Mouse (Mus musculus) limb, embryonic 12.5 days (tissue): ENCODE results near the gene Lrrfip2. TPM values are rescaled to one million over a fixed set of nuclear protein-coding genes. Genes with fewer than 3 reads are reported as not detected.

Experiments used
- ATAC-seq: fragments of 200-750 bp; cut with Nextera tagmentation; 2 replicates; pipeline ENCODE4 v1.8.0; 2017; ENCODE audit warnings: low read depth, moderate TSS enrichment; ENCODE audit not compliant: insufficient number of reproducible peaks, insufficient read depth, low FRiP score, low TSS enrichment
- H3K27ac ChIP-seq: fragments of 300-500 bp; sonication (generic); 2 replicates; pipeline ENCODE4 v1.5.1; 2016; ENCODE audit warnings: mild to moderate bottlenecking, moderate library complexity
- H3K27me3 ChIP-seq: fragments of 300-500 bp; sonication (generic); 2 replicates; pipeline ENCODE4 v1.6.1; 2016; ENCODE audit warnings: mild to moderate bottlenecking, moderate library complexity
- H3K36me3 ChIP-seq: fragments of 300-500 bp; sonication (generic); 2 replicates; pipeline ENCODE4 v1.6.1; 2016; ENCODE audit warnings: mild to moderate bottlenecking, moderate library complexity
- H3K4me1 ChIP-seq: fragments of 300-500 bp; sonication (generic); replicated peaks from 2 replicates; pipeline ENCODE4 v1.6.1; 2016
- H3K4me2 ChIP-seq: fragments of 300-500 bp; sonication (generic); 2 replicates; pipeline ENCODE4 v1.6.1; 2016; ENCODE audit warnings: mild to moderate bottlenecking, moderate library complexity
- H3K4me3 ChIP-seq: fragments of 300-500 bp; sonication (generic); replicated peaks from 2 replicates; pipeline ENCODE4 v1.5.1; 2016; ENCODE audit warnings: mild to moderate bottlenecking
- H3K9ac ChIP-seq: fragments of 300-500 bp; sonication (generic); replicated peaks from 2 replicates; pipeline ENCODE4 v1.6.1; 2016; ENCODE audit warnings: mild to moderate bottlenecking, moderate library complexity
- H3K9me3 ChIP-seq: fragments of 300-500 bp; sonication (generic); 2 replicates; pipeline ENCODE4 v1.6.1; 2016; ENCODE audit warnings: mild to moderate bottlenecking, moderate library complexity
- WGBS: fragments of 180-500 bp; shearing (Covaris S2); methylation state at CpG from one replicate; pipeline ENCODE4 v1.1.7; 2016; 5-methylcytosine and 5-hydroxymethylcytosine counted together
- polyA plus RNA-seq: library from polyadenylated mRNA; unstranded; fragments of >200 nt; fragmentation: Nextera tagmentation; extraction: Ambion mirVana; gene quantifications from 2 replicates; pipeline ENCODE4 v1.2.1, GENCODE M21; 2016

Lrrfip2 gene
- polyA plus RNA-seq, 1 experiment from 2014 or later, result 45.9 TPM

DNA sequence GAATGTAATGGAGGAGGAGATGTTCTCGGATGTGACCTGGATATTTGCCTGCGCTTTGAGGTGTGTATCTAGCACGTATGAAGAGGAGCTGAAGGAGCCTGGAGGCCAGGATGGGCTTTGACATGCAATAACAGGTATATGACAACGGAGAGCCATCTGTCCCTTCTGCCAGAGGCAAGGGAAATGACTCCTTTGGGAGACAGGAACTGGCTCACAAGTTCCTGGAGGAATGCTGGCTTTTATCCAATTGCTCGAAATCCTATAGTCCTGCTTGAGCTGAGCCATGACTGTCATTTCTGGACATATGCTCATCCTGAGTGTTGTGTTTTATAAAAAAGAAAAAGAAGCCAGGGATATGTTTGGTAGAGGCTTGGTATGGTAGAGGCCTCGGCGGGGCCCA lies 28.5 kb upstream of the Lrrfip2 start:
- 36% methylated on average over 7 of the region's 7 CpGs for WGBS
- H3K36me3 ChIP-seq, result no peaks in the 10 kb centered on the region
- H3K4me2 ChIP-seq, result no peak overlapping the region
- no peaks in the 10 kb centered on the region; the same call in none of the 2 replicates for H3K27me3 ChIP-seq
- no peak overlapping the region for H3K9ac ChIP-seq
- no peak overlapping the region for H3K27ac ChIP-seq
- H3K9me3 ChIP-seq, result no peaks in the 10 kb centered on the region
- H3K4me1 ChIP-seq, result 0 out of 2 replicates have a peak, but pooled peaks cover 8% of the 10 kb centered on the region
- no peak overlapping the region for H3K4me3 ChIP-seq
- ATAC-seq, result no peak

DNA sequence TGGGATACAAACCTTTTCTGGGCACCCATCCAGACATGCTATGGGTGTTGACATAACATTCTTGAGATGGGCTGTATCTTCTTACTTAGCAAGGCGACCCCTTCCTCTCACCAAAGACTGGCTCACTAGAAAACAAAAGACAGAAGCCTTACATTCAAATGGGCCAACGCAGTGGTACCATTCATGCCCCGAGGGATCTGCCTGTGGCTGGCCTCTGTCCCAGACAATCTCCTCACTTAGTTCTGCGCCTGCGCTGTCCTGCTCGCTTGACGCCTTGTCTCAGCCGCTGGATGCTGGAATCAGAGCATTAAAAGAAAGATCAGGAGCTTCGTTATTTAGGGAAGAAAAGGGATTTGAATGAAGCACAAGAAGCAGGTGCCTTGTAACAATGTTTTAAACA lies 24.7 kb upstream of the Lrrfip2 start:
- Histone ChIP-seq H3K27ac (no peak overlapping the region), H3K36me3 (no peaks in the 10 kb centered on the region), H3K9me3 (no peaks in the 10 kb centered on the region), H3K4me3 (no peak overlapping the region), H3K4me1 (0 out of 2 replicates have a peak, but pooled peaks cover 8% of the 10 kb centered on the region), H3K27me3 (no peaks in the 10 kb centered on the region; the same call in none of the 2 replicates), H3K4me2 (no peak overlapping the region), H3K9ac (no peak overlapping the region)
- ATAC-seq, result no peak
- 74% methylated on average over 9 of the region's 9 CpGs for WGBS

- WGBS, result 28% methylated on average over 5 of the region's 5 CpGs
- ATAC-seq, result no peak
- no peak overlapping the region for H3K4me3 ChIP-seq
Observed at GRCm38 (mm10) chr9:111093094-111093493, 24.3 kb upstream of the Lrrfip2 start.

DNA sequence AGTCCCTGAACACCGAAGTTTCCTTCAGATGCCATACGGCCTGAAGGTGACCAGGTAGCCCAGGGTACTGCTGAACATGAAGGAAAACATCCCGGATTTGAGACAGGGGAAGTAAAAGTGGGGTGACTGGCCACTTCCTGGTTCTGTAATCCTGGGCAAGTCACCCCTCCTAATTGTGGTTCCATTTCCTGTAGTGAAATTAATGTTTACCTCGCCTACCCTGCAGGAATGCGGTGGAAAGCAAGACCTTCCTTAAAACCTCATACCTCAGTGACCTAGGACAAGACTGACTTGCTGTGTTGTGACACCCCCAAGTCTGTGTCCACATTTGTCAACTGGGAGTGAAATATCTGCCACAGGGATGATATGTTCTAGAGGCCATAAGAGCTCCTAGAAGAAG lies 22.8 kb upstream of the Lrrfip2 start:
- no peak overlapping the region for H3K27ac ChIP-seq
- no peaks in the 10 kb centered on the region for H3K4me1 ChIP-seq
- no peaks in the 10 kb centered on the region for H3K36me3 ChIP-seq
- no peak overlapping the region for H3K4me2 ChIP-seq
- H3K4me3 ChIP-seq, result no peak overlapping the region
- no peaks in the 10 kb centered on the region; the same call in none of the 2 replicates for H3K27me3 ChIP-seq
- no peak for ATAC-seq
- no peaks in the 10 kb centered on the region for H3K9me3 ChIP-seq
- no peak overlapping the region for H3K9ac ChIP-seq
- WGBS, result 71% methylated on average over 5 of the region's 5 CpGs

More at GRCm38 (mm10) chr9:111093094-111093493, 24.3 kb upstream of the Lrrfip2 start:
- Histone ChIP-seq H3K27me3 (no peaks in the 10 kb centered on the region; the same call in none of the 2 replicates), H3K4me2 (no peak overlapping the region), H3K9ac (no peak overlapping the region), H3K27ac (no peak overlapping the region), H3K9me3 (no peaks in the 10 kb centered on the region), H3K36me3 (no peaks in the 10 kb centered on the region), H3K4me1 (0 out of 2 replicates have a peak, but pooled peaks cover 7% of the 10 kb centered on the region)

GRCm38 (mm10) chr9:111095710-111096109 lies 21.7 kb upstream of the Lrrfip2 start:
- H3K9ac ChIP-seq, result no peak overlapping the region
- WGBS, result 68% methylated on average over 7 of the region's 7 CpGs
- no peaks in the 10 kb centered on the region for H3K4me1 ChIP-seq
- H3K27ac ChIP-seq, result no peak overlapping the region
- no peaks in the 10 kb centered on the region for H3K9me3 ChIP-seq
- no peak overlapping the region for H3K4me2 ChIP-seq
- no peaks in the 10 kb centered on the region for H3K36me3 ChIP-seq
- no peak overlapping the region for H3K4me3 ChIP-seq
- H3K27me3 ChIP-seq, result no peaks in the 10 kb centered on the region; the same call in 1 of the 2 replicates
- no peak for ATAC-seq

DNA sequence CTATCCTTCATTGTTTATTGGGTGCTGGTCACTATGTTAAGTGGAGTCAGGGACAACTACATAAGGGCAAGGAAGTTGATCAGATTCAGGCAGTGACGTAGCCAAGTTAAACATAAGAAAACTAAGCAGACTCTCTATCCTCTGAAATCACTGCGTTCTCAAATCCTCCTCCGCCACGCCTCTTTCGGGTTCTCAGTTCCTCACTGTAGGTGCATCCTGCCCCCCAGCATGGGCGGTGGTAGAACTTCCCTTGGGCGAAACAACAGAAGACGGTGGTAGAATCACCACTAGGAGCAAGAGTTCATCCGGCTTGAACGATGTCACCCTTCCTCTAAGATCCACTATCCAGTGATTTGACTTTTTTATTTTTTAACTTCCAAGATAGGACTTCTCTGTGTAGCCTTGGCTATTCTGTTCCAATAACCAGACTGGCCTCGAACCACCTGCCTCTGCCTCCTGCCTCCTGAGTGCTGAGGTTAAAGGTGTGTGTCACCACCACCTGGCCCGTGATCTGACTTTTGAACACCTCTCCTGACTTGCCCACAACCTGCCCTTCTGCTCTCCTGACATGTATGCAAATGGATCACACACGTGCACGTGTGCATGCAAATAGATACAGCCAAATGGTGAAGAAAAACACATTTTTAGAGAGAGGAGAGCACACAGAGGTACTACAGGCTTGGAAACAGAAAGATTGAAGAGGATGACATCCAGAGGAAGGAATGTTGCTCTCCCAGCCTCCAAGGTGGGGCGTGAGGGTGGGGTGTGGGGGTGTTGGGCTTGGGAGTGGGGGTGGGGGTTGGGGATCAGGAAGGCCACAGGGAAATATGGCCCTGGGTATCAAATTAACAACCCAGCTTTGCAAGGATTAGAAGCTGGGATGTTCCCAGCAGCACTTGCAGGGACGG lies 20.7 kb upstream of the Lrrfip2 start:
- no peak overlapping the region for H3K4me3 ChIP-seq
- H3K4me2 ChIP-seq, result no peak overlapping the region
- H3K9me3 ChIP-seq, result no peaks in the 10 kb centered on the region
- no peak for ATAC-seq
- WGBS, result 81% methylated on average over 16 of the region's 16 CpGs
- no peak overlapping the region for H3K9ac ChIP-seq
- no peaks in the 10 kb centered on the region; the same call in 1 of the 2 replicates for H3K27me3 ChIP-seq
- H3K27ac ChIP-seq, result no peak overlapping the region
- H3K4me1 ChIP-seq, result no peaks in the 10 kb centered on the region
- H3K36me3 ChIP-seq, result no peaks in the 10 kb centered on the region

DNA sequence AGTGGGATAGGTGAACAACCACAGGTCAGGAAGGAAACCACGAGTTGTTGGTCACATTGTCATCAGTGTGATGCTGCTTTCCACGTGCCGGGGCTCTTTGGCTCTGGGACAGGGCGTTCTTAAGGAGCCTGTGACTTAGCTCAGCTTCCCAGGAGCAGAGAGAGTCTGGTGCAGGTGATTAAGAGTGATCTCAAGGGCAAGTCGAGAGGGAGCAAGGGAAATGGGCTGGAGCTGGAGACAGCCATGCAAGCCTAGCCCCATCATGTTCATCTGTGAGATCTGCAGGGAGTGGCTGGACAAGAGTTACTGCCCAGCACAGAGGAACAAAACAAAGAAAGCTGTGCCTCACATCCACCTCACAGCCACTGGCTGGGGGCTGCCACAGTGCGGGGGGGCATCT lies 19.8 kb upstream of the Lrrfip2 start:
- WGBS, result 59% methylated on average over 6 of the region's 6 CpGs
- Histone ChIP-seq H3K9ac (no peak overlapping the region), H3K4me3 (no peak overlapping the region), H3K27ac (no peak overlapping the region), H3K27me3 (no peaks in the 10 kb centered on the region), H3K4me1 (no peaks in the 10 kb centered on the region), H3K4me2 (no peak overlapping the region), H3K9me3 (no peaks in the 10 kb centered on the region), H3K36me3 (no peaks in the 10 kb centered on the region)
- no peak for ATAC-seq

GRCm38 (mm10) chr9:111100406-111100805 lies 17.0 kb upstream of the Lrrfip2 start:
- H3K27ac ChIP-seq, result no peak overlapping the region
- 0 out of 2 replicates have a peak, but pooled peaks have one; percentile 42 for ATAC-seq
- H3K9ac ChIP-seq, result no peak overlapping the region
- H3K36me3 ChIP-seq, result no peaks in the 10 kb centered on the region
- H3K4me3 ChIP-seq, result no peak overlapping the region
- no peaks in the 10 kb centered on the region for H3K27me3 ChIP-seq
- no peaks in the 10 kb centered on the region for H3K9me3 ChIP-seq
- no peaks in the 10 kb centered on the region for H3K4me1 ChIP-seq
- WGBS, result 88% methylated on average over 3 of the region's 3 CpGs
- no peak overlapping the region for H3K4me2 ChIP-seq

DNA sequence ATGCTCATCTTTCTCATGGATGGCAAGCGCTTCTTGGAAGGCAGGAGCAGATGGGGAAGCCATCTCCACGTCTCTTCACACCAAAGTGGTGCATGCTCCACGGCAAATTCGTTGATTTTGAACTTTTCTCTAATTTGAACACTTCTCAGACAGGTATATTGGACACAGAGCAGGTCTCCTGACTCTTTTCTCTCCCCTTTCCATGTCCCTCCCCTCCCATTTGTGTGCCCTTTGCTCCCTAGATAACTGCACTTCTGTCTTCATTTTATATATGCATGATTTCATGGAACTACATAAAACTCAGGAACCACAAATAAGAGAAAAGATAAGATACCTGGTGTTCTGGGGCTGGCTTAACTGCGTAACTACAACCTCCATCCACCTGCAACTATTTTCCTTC lies 14.1 kb upstream of the Lrrfip2 start:
- no peak overlapping the region for H3K4me3 ChIP-seq
- no peak for ATAC-seq
- H3K9me3 ChIP-seq, result no peaks in the 10 kb centered on the region

GRCm38 (mm10) chr9:111103893-111104292 lies 13.5 kb upstream of the Lrrfip2 start:
- Histone ChIP-seq H3K27ac (no peak overlapping the region), H3K27me3 (no peaks in the 10 kb centered on the region), H3K4me1 (no peaks in the 10 kb centered on the region), H3K4me2 (no peak overlapping the region), H3K36me3 (no peaks in the 10 kb centered on the region), H3K4me3 (no peak overlapping the region), H3K9me3 (no peaks in the 10 kb centered on the region), H3K9ac (no peak overlapping the region)
- WGBS, result 80% methylated on average over 5 of the region's 5 CpGs
- ATAC-seq, result no peak

More for the DNA sequence above, 14.1 kb upstream of the Lrrfip2 start:
- WGBS, result 89% methylated on average over 5 of the region's 5 CpGs
- H3K9ac ChIP-seq, result no peak overlapping the region
- no peaks in the 10 kb centered on the region for H3K36me3 ChIP-seq
- no peaks in the 10 kb centered on the region for H3K4me1 ChIP-seq
- H3K27ac ChIP-seq, result no peak overlapping the region
- no peak overlapping the region for H3K4me2 ChIP-seq
- no peaks in the 10 kb centered on the region for H3K27me3 ChIP-seq

DNA sequence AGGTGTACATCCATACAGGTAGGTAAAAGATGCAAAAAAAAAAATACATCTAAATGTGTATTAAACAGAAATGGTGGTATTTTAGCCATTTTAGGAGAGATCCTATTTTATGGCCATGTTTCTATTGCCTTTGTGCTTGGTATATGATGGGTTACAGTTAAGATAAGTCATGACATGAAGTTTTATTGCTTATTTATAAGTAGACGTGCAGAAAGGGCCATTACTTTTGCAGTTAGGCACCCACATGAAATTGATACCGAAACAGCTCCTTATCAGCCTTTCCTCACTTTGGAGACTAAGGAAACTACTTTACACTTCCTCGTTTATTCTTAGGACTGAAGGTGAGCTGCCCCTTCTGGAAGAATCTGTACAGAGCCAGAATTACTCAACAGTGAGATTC lies 9.5 kb upstream of the Lrrfip2 start:
- Histone ChIP-seq H3K9me3 (no peaks in the 10 kb centered on the region), H3K9ac (no peak overlapping the region), H3K4me2 (no peak overlapping the region), H3K27ac (no peak overlapping the region), H3K4me1 (no peaks in the 10 kb centered on the region), H3K36me3 (no peaks in the 10 kb centered on the region), H3K4me3 (no peak overlapping the region), H3K27me3 (no peaks in the 10 kb centered on the region)
- ATAC-seq, result no peak
- WGBS, result 78% methylated on average over 3 of the region's 3 CpGs
